Mouse (Mus musculus): ENCODE measurements at regions not wholly inside any gene's neighbourhood (a gene's known extent, or its start where the extent isn't known, plus 50 kb on each side); places are given as distances from the start of the nearest gene placed in this dataset.

DNA sequence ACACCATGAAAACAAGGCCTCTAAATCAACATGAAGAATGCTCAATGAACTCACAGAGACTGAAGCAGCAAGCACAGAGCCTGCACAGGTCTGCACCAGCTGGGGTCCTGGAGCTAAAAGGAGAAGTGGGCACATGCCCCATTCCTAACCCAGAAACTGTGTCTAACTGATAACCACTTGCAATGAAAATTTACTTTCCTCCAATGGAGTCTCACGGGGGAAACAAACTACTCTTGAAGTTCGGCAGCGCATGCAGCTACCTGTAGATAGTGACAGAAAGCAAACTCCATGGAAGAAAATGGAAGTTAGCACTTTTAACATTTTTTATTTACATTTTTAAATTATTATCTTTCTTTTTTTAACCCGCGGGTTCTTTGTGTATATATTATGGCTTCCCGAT, 76.8 kb upstream of the Akap6 start:
- in situ Hi-C loops (cut with MboI; ENCODE audit: unreplicated experiment in 2 of 2), result loop anchor here (25.0 kb wide), 3 partner anchors 610 to 935 kb away; partner anchors contain the start of genes Ap4s1 (in 1 of the 2), Dtd2 (in 1 of the 2), Hectd1 (in 1 of the 2) and Strn3 (in 1 of the 2)

GRCm38 (mm10) chr12:52623416-52624108, 75.6 kb upstream of the Akap6 start:
- in situ Hi-C loops (cut with MboI; ENCODE audit: unreplicated experiment in 2 of 2), result loop anchor here (25.0 kb wide), 3 partner anchors 611 to 936 kb away; partner anchors contain the start of genes Ap4s1 (in 1 of the 2), Dtd2 (in 1 of the 2), Hectd1 (in 1 of the 2) and Strn3 (in 1 of the 2)

DNA sequence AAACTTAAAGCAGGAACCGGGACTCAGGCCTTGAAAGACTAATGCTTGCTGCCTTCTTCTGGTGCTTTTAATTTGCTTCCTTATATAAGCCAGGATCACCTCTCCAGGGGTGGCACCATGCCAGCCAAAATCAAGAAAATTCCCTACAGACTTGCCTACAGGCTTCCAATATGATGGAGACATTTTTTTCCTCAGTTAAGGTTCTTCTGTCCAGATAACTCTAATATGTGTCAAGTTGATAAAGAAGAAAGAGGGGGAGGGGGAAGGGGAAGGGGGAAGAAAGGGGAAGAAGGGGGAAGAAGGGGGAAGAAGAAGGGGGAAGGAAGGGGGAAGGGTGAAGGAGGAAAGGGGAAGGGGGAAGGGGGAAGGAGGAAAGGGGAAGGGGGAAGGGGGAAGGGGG, 74.3 kb upstream of the Akap6 start:
- in situ Hi-C loops (cut with MboI; ENCODE audit: unreplicated experiment in 2 of 2), result loop anchor here (25.0 kb wide), 3 partner anchors 613 to 938 kb away; partner anchors contain the start of genes Ap4s1 (in 1 of the 2), Dtd2 (in 1 of the 2), Hectd1 (in 1 of the 2) and Strn3 (in 1 of the 2)

GRCm38 (mm10) chr12:52628771-52629170, 70.4 kb upstream of the Akap6 start:
- in situ Hi-C loops (cut with MboI; ENCODE audit: unreplicated experiment in 2 of 2), result no loop called here

DNA sequence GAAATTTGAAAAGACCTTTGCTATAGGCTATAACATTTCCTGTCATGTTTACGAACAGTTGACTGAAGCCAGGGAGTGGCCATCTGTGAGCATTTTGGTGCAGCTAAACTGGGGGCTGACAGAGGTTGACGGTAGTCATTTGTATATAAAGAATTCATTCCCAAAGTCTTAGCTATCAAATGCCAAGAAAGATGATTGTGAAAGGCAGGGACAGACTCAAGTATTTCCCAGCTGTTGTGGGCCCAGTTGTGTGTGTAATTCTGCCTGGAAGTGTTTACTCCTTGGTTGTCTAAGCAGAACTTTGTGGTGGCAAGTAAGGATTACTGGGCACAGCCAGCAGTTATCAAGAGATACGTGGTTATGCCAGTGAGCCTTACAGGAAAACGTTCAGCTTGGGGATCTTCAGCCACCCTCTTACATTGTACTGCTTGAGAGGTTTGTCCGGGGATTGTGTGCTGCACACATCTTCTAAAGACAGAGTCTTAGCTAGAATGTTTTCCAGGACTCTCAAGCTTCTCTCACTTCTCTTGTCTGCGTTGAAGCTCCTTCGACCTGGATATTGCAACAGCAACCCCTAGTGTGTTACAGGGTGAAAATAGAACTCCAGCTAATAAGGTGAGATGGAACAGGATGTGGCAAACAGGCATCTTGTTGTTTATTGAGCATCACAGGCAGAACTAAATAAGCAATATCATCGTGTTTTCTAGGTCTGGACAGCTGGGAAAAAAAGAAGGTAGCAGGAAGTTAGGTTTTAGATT, 63.9 kb upstream of the Akap6 start:
- in situ Hi-C loops (cut with MboI; ENCODE audit: unreplicated experiment in 2 of 2), result no loop called here

DNA sequence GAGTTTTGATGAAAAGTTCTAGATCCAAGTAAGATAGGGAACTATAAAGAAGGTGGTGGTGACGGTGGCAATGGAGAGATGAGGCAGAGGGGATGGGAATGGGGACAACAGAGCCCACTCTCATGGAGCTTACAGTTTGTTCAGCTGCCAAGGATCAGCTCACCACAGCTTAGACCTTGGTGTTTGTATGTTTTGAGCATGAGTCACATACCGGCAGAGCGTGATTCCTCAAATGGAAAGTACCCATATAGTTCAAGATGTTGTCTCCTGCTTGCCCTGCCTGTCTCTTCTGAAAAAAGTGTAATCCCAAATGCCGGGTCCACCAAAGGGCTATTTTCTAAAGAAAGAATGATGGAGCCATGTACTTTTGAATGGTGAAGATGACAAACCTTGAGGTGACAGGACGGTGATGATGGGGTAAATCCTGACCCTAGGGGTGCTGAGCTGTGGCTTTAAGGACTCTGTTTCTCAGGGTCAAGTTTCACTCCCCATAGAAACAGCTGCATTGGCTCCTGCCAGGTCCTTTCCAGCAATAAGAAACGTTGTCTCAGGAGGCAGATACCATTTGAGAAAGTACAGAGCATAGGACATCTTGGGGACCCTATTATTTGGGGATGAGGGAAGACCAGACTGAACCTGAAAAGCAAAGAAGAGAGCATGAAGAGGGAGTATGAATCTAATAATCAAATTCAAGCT, 62.8 kb upstream of the Akap6 start:
- in situ Hi-C loops (cut with MboI; ENCODE audit: unreplicated experiment in 2 of 2), result no loop called here

- in situ Hi-C loops (cut with MboI; ENCODE audit: unreplicated experiment in 2 of 2), result no loop called here
Observed at GRCm38 (mm10) chr12:52636920-52637319, 62.3 kb upstream of the Akap6 start.

DNA sequence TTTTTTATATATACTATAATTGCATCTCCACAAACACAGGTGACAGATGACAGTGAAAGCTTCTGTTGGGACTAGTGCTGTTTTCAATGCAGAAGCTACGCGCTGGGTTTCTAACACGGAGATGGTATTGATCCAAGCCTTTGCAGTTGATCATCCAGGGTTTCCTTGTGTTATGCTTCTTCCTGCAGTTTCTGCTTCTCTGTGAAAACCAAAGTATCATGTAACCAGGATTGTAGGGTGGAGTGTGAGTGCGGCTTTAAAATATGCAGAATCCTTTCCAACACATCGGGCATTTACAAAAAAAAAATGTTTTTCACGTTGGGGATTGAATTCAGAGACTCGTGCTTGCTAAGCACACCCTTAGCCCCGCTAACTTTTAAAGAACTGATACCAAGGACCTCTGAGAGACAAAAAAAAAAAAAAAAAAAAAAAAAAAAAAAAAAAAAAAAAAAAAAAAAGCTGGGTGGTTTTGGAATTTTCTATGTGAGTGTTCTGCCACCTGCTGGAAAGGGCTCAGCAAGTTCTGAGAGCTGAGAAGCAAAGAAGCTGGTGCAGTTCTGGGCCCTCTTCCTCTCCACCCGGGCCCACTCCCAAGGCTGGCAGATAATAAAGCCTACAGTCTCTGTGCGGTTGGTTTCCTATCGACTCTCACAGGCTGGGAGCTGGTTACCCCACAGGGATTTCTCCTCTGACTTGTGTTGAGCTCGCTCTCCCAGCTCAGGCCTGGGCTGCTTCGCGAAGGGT, 61.5 kb upstream of the Akap6 start:
- in situ Hi-C loops (cut with MboI; ENCODE audit: unreplicated experiment in 2 of 2), result no loop called here

- in situ Hi-C loops (cut with MboI; ENCODE audit: unreplicated experiment in 2 of 2), result no loop called here
Observed at GRCm38 (mm10) chr12:52638461-52638860, 60.7 kb upstream of the Akap6 start.

- in situ Hi-C loops (cut with MboI; ENCODE audit: unreplicated experiment in 2 of 2), result no loop called here
Observed at GRCm38 (mm10) chr12:52644059-52644458, 55.1 kb upstream of the Akap6 start.

Measured in v-Abl transformed pro-B cells (cell line).